Mouse (Mus musculus) limb, embryonic 10.5 days (tissue): ENCODE measurements around the gene Gm49403. TPM values are rescaled to one million over a fixed set of nuclear protein-coding genes. Genes with fewer than 3 reads are reported as not detected.
A peak's percentile ranks its signal among the peaks of the same experiment; 100 is the strongest.

Experiments
- DNase-seq: peaks from one replicate; pipeline ENCODE4 v3.0.0-alpha.2; 2017; ENCODE audit warnings: low spot score
- H3K27ac ChIP-seq: fragments of 300-500 bp; sonication (generic); 2 replicates; pipeline ENCODE4 v1.5.1; 2016; ENCODE audit warnings: mild to moderate bottlenecking
- H3K27me3 ChIP-seq: fragments of 300-500 bp; sonication (generic); 2 replicates; pipeline ENCODE4 v1.6.1; 2016; ENCODE audit warnings: low read depth, mild to moderate bottlenecking; ENCODE audit not compliant: poor library complexity, severe bottlenecking
- H3K36me3 ChIP-seq: fragments of 300-500 bp; sonication (generic); 2 replicates; pipeline ENCODE4 v1.6.1; 2016; ENCODE audit warnings: mild to moderate bottlenecking, moderate library complexity
- H3K4me1 ChIP-seq: fragments of 300-500 bp; sonication (generic); 2 replicates; pipeline ENCODE4 v1.6.1; 2016
- H3K4me3 ChIP-seq: fragments of 300-500 bp; sonication (generic); 2 replicates; pipeline ENCODE4 v1.5.1; 2016; ENCODE audit warnings: mild to moderate bottlenecking, moderate library complexity
- H3K9me3 ChIP-seq: fragments of 300-500 bp; sonication (generic); replicated peaks from 2 replicates; pipeline ENCODE4 v1.6.1; 2016; ENCODE audit warnings: mild to moderate bottlenecking
- WGBS: fragments of 180-500 bp; shearing (Covaris S2); methylation state at CpG from one replicate; pipeline ENCODE4 v1.1.7; 2016; 5-methylcytosine and 5-hydroxymethylcytosine counted together
- microRNA-seq: library from miRNA; unstranded; fragments of <30 nt; microRNA quantifications from one replicate; pipeline ENCODE4, GENCODE M21; 2017
- polyA plus RNA-seq: library from polyadenylated mRNA; unstranded; fragments of >200 nt; fragmentation: Nextera tagmentation; extraction: Ambion mirVana; gene quantifications from 2 replicates; pipeline ENCODE4 v1.2.1, GENCODE M21; 2016

Gm49403 gene
- polyA plus RNA-seq, 1 experiment from 2014 or later, result not detected

GRCm38 (mm10) chr19:8929224-8930088 lies 45.7 kb downstream of the Gm49403 start, which contains the start of the genes Rom1 and Eml3:
Rom1 (minus strand) TSS chr19:8929356.
Eml3 (plus strand) TSS chr19:8929552.
- peaks cover 70% of the 10 kb centered on the region for H3K36me3 ChIP-seq
- H3K4me1 ChIP-seq, result peaks cover 28% of the 10 kb centered on the region
- peak within 1 kb of the TSS; percentile 80 for H3K4me3 ChIP-seq
- H3K27ac ChIP-seq, result peak within 1 kb of the TSS; percentile 92
- no peaks in the 10 kb centered on the region for H3K9me3 ChIP-seq
- under 1% methylated on average over 73 of the region's 74 CpGs for WGBS
- DNase-seq, result peak; percentile 84
- H3K27me3 ChIP-seq, result no peaks in the 10 kb centered on the region

- no peak for DNase-seq
Observed at GRCm38 (mm10) chr19:8930117-8930516, 46.4 kb downstream of the Gm49403 start.

GRCm38 (mm10) chr19:8930771-8931170 lies 47.0 kb downstream of the Gm49403 start:
- Histone ChIP-seq H3K27me3 (no peaks in the 10 kb centered on the region), H3K9me3 (no peaks in the 10 kb centered on the region), H3K4me3 (peak overlapping the region; percentile 80), H3K36me3 (peaks cover 74% of the 10 kb centered on the region), H3K27ac (peak overlapping the region; percentile 92), H3K4me1 (peaks cover 28% of the 10 kb centered on the region)
- WGBS, result 85% methylated on average over 7 of the region's 7 CpGs
- no peak for DNase-seq

More at GRCm38 (mm10) chr19:8930117-8930516, 46.4 kb downstream of the Gm49403 start:
- Histone ChIP-seq H3K36me3 (peaks cover 74% of the 10 kb centered on the region), H3K27ac (peak overlapping the region; percentile 92), H3K4me3 (peak overlapping the region; percentile 80), H3K9me3 (no peaks in the 10 kb centered on the region), H3K27me3 (no peaks in the 10 kb centered on the region), H3K4me1 (peaks cover 28% of the 10 kb centered on the region)
- 15% methylated on average over 11 of the region's 11 CpGs for WGBS

GRCm38 (mm10) chr19:8936736-8937135 lies 53.0 kb downstream of the Gm49403 start:
- DNase-seq, result no peak
- Histone ChIP-seq H3K27me3 (no peaks in the 10 kb centered on the region), H3K36me3 (peaks cover 85% of the 10 kb centered on the region), H3K9me3 (no peaks in the 10 kb centered on the region), H3K27ac (no peak overlapping the region), H3K4me3 (no peak overlapping the region), H3K4me1 (peaks cover 15% of the 10 kb centered on the region)
- 84% methylated on average over 2 of the region's 2 CpGs for WGBS

Small RNAs within 50 kb of the gene (microRNA-seq; reads per million reads assigned to microRNA genes)
- gene Mir5136, result not detected

Other genes starting within 250 kb of the Gm49403 start
- 0.10 TPM in 1 of 2 replicates, not detected in the other for gene Chrm1, start 220.1 kb upstream of the Gm49403 start, polyA plus RNA-seq
- gene Slc3a2, start 160.6 kb upstream of the Gm49403 start, polyA plus RNA-seq, result 119 and 128 TPM in 2 replicates
- 121 and 145 TPM in 2 replicates for gene Wdr74, start 148.1 kb upstream of the Gm49403 start, polyA plus RNA-seq
- 2.8 and 3.1 TPM in 2 replicates for gene 1700092M07Rik, start 143.2 kb upstream of the Gm49403 start, polyA plus RNA-seq
- gene Stx5a, start 142.5 kb upstream of the Gm49403 start, polyA plus RNA-seq, result 99.3 and 134 TPM in 2 replicates
- gene Nxf1, start 126.9 kb upstream of the Gm49403 start, polyA plus RNA-seq, result 257 and 273 TPM in 2 replicates
- 181 and 183 TPM in 2 replicates for gene Tmem223, start 112.9 kb upstream of the Gm49403 start, polyA plus RNA-seq
- 41.3 and 43.7 TPM in 2 replicates for gene Tmem179b, start 109.5 kb upstream of the Gm49403 start, polyA plus RNA-seq
- 44.2 and 47.0 TPM in 2 replicates for gene Taf6l, start 97.5 kb upstream of the Gm49403 start, polyA plus RNA-seq
- 206 and 216 TPM in 2 replicates for gene Polr2g, start 85.4 kb upstream of the Gm49403 start, polyA plus RNA-seq
- 5.9 and 6.1 TPM in 2 replicates for gene Zbtb3, start 81.4 kb upstream of the Gm49403 start, polyA plus RNA-seq
- 80.2 and 85.2 TPM in 2 replicates for gene Ttc9c, start 64.6 kb upstream of the Gm49403 start, polyA plus RNA-seq
- 4.7 and 5.2 TPM in 2 replicates for gene Hnrnpul2, start 63.9 kb upstream of the Gm49403 start, polyA plus RNA-seq
- gene AC129217.1, start 54.2 kb upstream of the Gm49403 start, polyA plus RNA-seq, result not detected in 2 replicates
- gene Bscl2, start 46.5 kb upstream of the Gm49403 start, polyA plus RNA-seq, result 37.2 and 42.5 TPM in 2 replicates
- gene Gng3, start 44.7 kb upstream of the Gm49403 start, polyA plus RNA-seq, result 5.0 and 7.2 TPM in 2 replicates
- 0.29 and 0.39 TPM in 2 replicates for gene Lrrn4cl, start 33.2 kb upstream of the Gm49403 start, polyA plus RNA-seq
- gene Ubxn1, start 12.4 kb upstream of the Gm49403 start, polyA plus RNA-seq, result 211 and 228 TPM in 2 replicates
- gene Uqcc3, start 3.0 kb upstream of the Gm49403 start, polyA plus RNA-seq, result 56.8 and 60.6 TPM in 2 replicates
- 110 and 149 TPM in 2 replicates for gene Lbhd1, start 198 bp upstream of the Gm49403 start, polyA plus RNA-seq
- gene 1810009A15Rik, start 4.9 kb downstream of the Gm49403 start, polyA plus RNA-seq, result 151 and 188 TPM in 2 replicates
- 0.45 TPM in 1 of 2 replicates, not detected in the other for gene Gm49416, start 5.0 kb downstream of the Gm49403 start, polyA plus RNA-seq
- 59.2 and 61.9 TPM in 2 replicates for gene Ints5, start 9.1 kb downstream of the Gm49403 start, polyA plus RNA-seq
- gene Ganab, start 14.1 kb downstream of the Gm49403 start, polyA plus RNA-seq, result 117 and 129 TPM in 2 replicates
- 47.0 and 48.1 TPM in 2 replicates for gene B3gat3, start 36.4 kb downstream of the Gm49403 start, polyA plus RNA-seq
- 4.1 and 4.3 TPM in 2 replicates for gene Rom1, start 45.4 kb downstream of the Gm49403 start, polyA plus RNA-seq
- gene Eml3, start 45.6 kb downstream of the Gm49403 start, polyA plus RNA-seq, result 37.1 and 37.5 TPM in 2 replicates
- 229 and 233 TPM in 2 replicates for gene Mta2, start 57.9 kb downstream of the Gm49403 start, polyA plus RNA-seq
- 49.6 and 49.7 TPM in 2 replicates for gene Tut1, start 69.9 kb downstream of the Gm49403 start, polyA plus RNA-seq
- gene Eef1g, start 83.1 kb downstream of the Gm49403 start, polyA plus RNA-seq, result 563 and 631 TPM in 2 replicates
- 5.3 and 8.9 TPM in 2 replicates for gene Ahnak, start 105.4 kb downstream of the Gm49403 start, polyA plus RNA-seq
- gene Scgb1a1, start 204.0 kb downstream of the Gm49403 start, polyA plus RNA-seq, result not detected in 2 replicates